Mouse (Mus musculus): Measurements from ENCODE around the gene Adamts2. TPM values are rescaled to one million over a fixed set of nuclear protein-coding genes. Genes with fewer than 3 reads are reported as not detected.

Gene Adamts2
- polyA plus RNA-seq, 1 experiment from 2014 or later: 12.0 TPM

GRCm38 (mm10) chr11:50650037-50650436 lies 48.2 kb downstream of the Adamts2 start:
- H3K36me3 ChIP-seq: no peaks in the 10 kb centered on the region
- WGBS: 86% methylated on average over 2 of the region's 2 CpGs
- ATAC-seq (ENCODE audit: insufficient number of reproducible peaks, insufficient read depth, low FRiP score, low TSS enrichment, low read depth): no peak

GRCm38 (mm10) chr11:50653746-50654431 lies 52.0 kb downstream of the Adamts2 start:
- Histone ChIP-seq H3K9me3 (no peaks in the 10 kb centered on the region), H3K9ac (no peak overlapping the region), H3K4me3 (no peak overlapping the region), H3K4me2 (no peak overlapping the region), H3K27ac (no peak overlapping the region), H3K36me3 (no peaks in the 10 kb centered on the region), H3K4me1 (no peaks in the 10 kb centered on the region), H3K27me3 (no peaks in the 10 kb centered on the region)
- 77% methylated on average over 9 of the region's 9 CpGs for WGBS
- no peak for ATAC-seq (ENCODE audit: insufficient number of reproducible peaks, insufficient read depth, low FRiP score, low TSS enrichment, low read depth)

More at GRCm38 (mm10) chr11:50650037-50650436, 48.2 kb downstream of the Adamts2 start:
- Histone ChIP-seq H3K4me1 (peaks cover 5% of the 10 kb centered on the region; the same call in 1 of the 2 replicates), H3K9ac (no peak overlapping the region), H3K4me3 (no peak overlapping the region), H3K4me2 (no peak overlapping the region), H3K27ac (no peak overlapping the region), H3K27me3 (no peaks in the 10 kb centered on the region), H3K9me3 (peaks cover 14% of the 10 kb centered on the region)

GRCm38 (mm10) chr11:50658826-50659225 lies 56.9 kb downstream of the Adamts2 start:
- Histone ChIP-seq H3K27me3 (no peaks in the 10 kb centered on the region), H3K9ac (no peak overlapping the region), H3K9me3 (no peaks in the 10 kb centered on the region), H3K4me2 (no peak overlapping the region), H3K4me3 (no peak overlapping the region), H3K27ac (no peak overlapping the region), H3K36me3 (no peaks in the 10 kb centered on the region), H3K4me1 (no peaks in the 10 kb centered on the region)
- no peak for ATAC-seq (ENCODE audit: insufficient number of reproducible peaks, insufficient read depth, low FRiP score, low TSS enrichment, low read depth)
- 78% methylated on average over 6 of the region's 6 CpGs for WGBS

- H3K9ac ChIP-seq: no peak overlapping the region
- no peak for ATAC-seq (ENCODE audit: insufficient number of reproducible peaks, insufficient read depth, low FRiP score, low TSS enrichment, low read depth)
- no peak overlapping the region for H3K27ac ChIP-seq
- H3K4me2 ChIP-seq: no peak overlapping the region
- no peak overlapping the region for H3K4me3 ChIP-seq
- H3K27me3 ChIP-seq: no peaks in the 10 kb centered on the region
- WGBS: 83% methylated on average over 3 of the region's 3 CpGs
- no peaks in the 10 kb centered on the region for H3K36me3 ChIP-seq
- no peaks in the 10 kb centered on the region for H3K4me1 ChIP-seq
- no peaks in the 10 kb centered on the region for H3K9me3 ChIP-seq
Observed at GRCm38 (mm10) chr11:50662176-50662575, 60.3 kb downstream of the Adamts2 start.

GRCm38 (mm10) chr11:50664826-50665225 lies 62.9 kb downstream of the Adamts2 start:
- Histone ChIP-seq H3K36me3 (no peaks in the 10 kb centered on the region), H3K27me3 (no peaks in the 10 kb centered on the region), H3K27ac (no peak overlapping the region), H3K9ac (no peak overlapping the region), H3K9me3 (no peaks in the 10 kb centered on the region), H3K4me2 (no peak overlapping the region), H3K4me3 (no peak overlapping the region), H3K4me1 (peaks cover 2% of the 10 kb centered on the region; the same call in 1 of the 2 replicates)
- WGBS: 73% methylated on average over 4 of the region's 4 CpGs
- no peak for ATAC-seq (ENCODE audit: insufficient number of reproducible peaks, insufficient read depth, low FRiP score, low TSS enrichment, low read depth)

GRCm38 (mm10) chr11:50669542-50670362 lies 67.9 kb downstream of the Adamts2 start:
- whole genome bisulfite sequencing: 83% methylated on average over 9 of the region's 9 CpGs
- Histone ChIP-seq H3K4me3 (no peak overlapping the region), H3K27me3 (no peaks in the 10 kb centered on the region), H3K4me1 (peaks cover 19% of the 10 kb centered on the region), H3K9me3 (no peaks in the 10 kb centered on the region), H3K27ac (no peak overlapping the region), H3K36me3 (no peaks in the 10 kb centered on the region), H3K4me2 (no peak overlapping the region), H3K9ac (no peak overlapping the region)
- ATAC-seq (ENCODE audit: insufficient number of reproducible peaks, insufficient read depth, low FRiP score, low TSS enrichment, low read depth): no peak

- H3K27ac ChIP-seq: no peak overlapping the region
- no peak overlapping the region for H3K4me3 ChIP-seq
- ATAC-seq (ENCODE audit: insufficient number of reproducible peaks, insufficient read depth, low FRiP score, low TSS enrichment, low read depth): no peak
- H3K4me1 ChIP-seq: peaks cover 19% of the 10 kb centered on the region
- H3K4me2 ChIP-seq: no peak overlapping the region
- WGBS: 70% methylated on average over 5 of the region's 5 CpGs
- H3K27me3 ChIP-seq: no peaks in the 10 kb centered on the region
- no peaks in the 10 kb centered on the region for H3K9me3 ChIP-seq
- H3K9ac ChIP-seq: no peak overlapping the region
- H3K36me3 ChIP-seq: no peaks in the 10 kb centered on the region
Observed at GRCm38 (mm10) chr11:50670363-50670725, 68.5 kb downstream of the Adamts2 start.

- H3K9ac ChIP-seq: no peak overlapping the region
- no peaks in the 10 kb centered on the region for H3K9me3 ChIP-seq
- no peak overlapping the region for H3K27ac ChIP-seq
- H3K4me3 ChIP-seq: no peak overlapping the region
- WGBS: 91% methylated on average over 1 of the region's 1 CpGs
- no peak overlapping the region for H3K4me2 ChIP-seq
- H3K36me3 ChIP-seq: no peaks in the 10 kb centered on the region
- H3K4me1 ChIP-seq: peaks cover 19% of the 10 kb centered on the region
- ATAC-seq (ENCODE audit: insufficient number of reproducible peaks, insufficient read depth, low FRiP score, low TSS enrichment, low read depth): no peak
- no peaks in the 10 kb centered on the region for H3K27me3 ChIP-seq
Observed at GRCm38 (mm10) chr11:50670881-50671280, 69.0 kb downstream of the Adamts2 start.

GRCm38 (mm10) chr11:50671376-50671775 lies 69.5 kb downstream of the Adamts2 start:
- H3K4me2 ChIP-seq: no peak overlapping the region
- no peak for ATAC-seq (ENCODE audit: insufficient number of reproducible peaks, insufficient read depth, low FRiP score, low TSS enrichment, low read depth)
- no peak overlapping the region for H3K4me3 ChIP-seq
- H3K9me3 ChIP-seq: no peaks in the 10 kb centered on the region
- no peak overlapping the region for H3K27ac ChIP-seq
- no peak overlapping the region for H3K9ac ChIP-seq
- H3K4me1 ChIP-seq: peaks cover 19% of the 10 kb centered on the region
- H3K36me3 ChIP-seq: no peaks in the 10 kb centered on the region
- no peaks in the 10 kb centered on the region for H3K27me3 ChIP-seq
- 65% methylated on average over 2 of the region's 2 CpGs for WGBS

- Histone ChIP-seq H3K9ac (no peak overlapping the region), H3K4me2 (no peak overlapping the region), H3K27ac (no peak overlapping the region), H3K4me1 (peaks cover 19% of the 10 kb centered on the region), H3K9me3 (no peaks in the 10 kb centered on the region), H3K4me3 (no peak overlapping the region), H3K27me3 (no peaks in the 10 kb centered on the region), H3K36me3 (no peaks in the 10 kb centered on the region)
- no peak for ATAC-seq (ENCODE audit: insufficient number of reproducible peaks, insufficient read depth, low FRiP score, low TSS enrichment, low read depth)
- WGBS: 73% methylated on average over 7 of the region's 7 CpGs
Observed at GRCm38 (mm10) chr11:50671820-50672310, 70.0 kb downstream of the Adamts2 start.

GRCm38 (mm10) chr11:50672866-50673265 lies 71.0 kb downstream of the Adamts2 start:
- Histone ChIP-seq H3K4me1 (peaks cover 19% of the 10 kb centered on the region), H3K36me3 (no peaks in the 10 kb centered on the region), H3K4me2 (no peak overlapping the region), H3K27ac (no peak overlapping the region), H3K4me3 (no peak overlapping the region), H3K9ac (no peak overlapping the region), H3K9me3 (no peaks in the 10 kb centered on the region), H3K27me3 (no peaks in the 10 kb centered on the region)
- 43% methylated on average over 7 of the region's 7 CpGs for WGBS
- no peak for ATAC-seq (ENCODE audit: insufficient number of reproducible peaks, insufficient read depth, low FRiP score, low TSS enrichment, low read depth)

Data from embryonic facial prominence, embryonic 13.5 days (tissue).